Mouse (Mus musculus): Measurements from ENCODE around the gene Oprm1.

- TF ChIP-seq CTCF (IDR thresholded peaks at IDR 0.05; ENCODE audit: low read depth) (no peak), EP300 (IDR thresholded peaks at IDR 0.05; ENCODE audit: low read depth) (no peak)
Measured at GRCm38 (mm10) chr10:6758206-6758605, at the start of gene Oprm1.

Data from heart, postnatal 0 days (tissue).